Mouse (Mus musculus) ES-E14 (cell line): Measurements from ENCODE around the gene 4930404N11Rik.

Experiments used
- CHD2 ChIP-seq: IDR thresholded peaks from 2 replicates; pipeline ENCODE4 v1.6.1; 2014; ENCODE audit warnings: mild to moderate bottlenecking, low read depth, low read length, inconsistent platforms
- HCFC1 ChIP-seq: IDR thresholded peaks from 2 replicates; pipeline ENCODE4 v1.6.1; 2012; ENCODE audit warnings: low read length, inconsistent platforms, borderline replicate concordance; ENCODE audit not compliant: insufficient read depth
- MAFK ChIP-seq: IDR thresholded peaks from 2 replicates; pipeline ENCODE4 v1.6.1; 2014; ENCODE audit warnings: mild to moderate bottlenecking, low read depth, low read length, inconsistent platforms; ENCODE audit not compliant: insufficient read depth
- ZC3H11A ChIP-seq: IDR thresholded peaks from 2 replicates; pipeline ENCODE4 v1.6.1; 2012; ENCODE audit warnings: low read depth, mild to moderate bottlenecking, inconsistent platforms, low read length, borderline replicate concordance
- ZNF384 ChIP-seq: IDR thresholded peaks from 2 replicates; pipeline ENCODE4 v1.6.1; 2012; ENCODE audit warnings: low read depth, low read length, inconsistent platforms

DNA sequence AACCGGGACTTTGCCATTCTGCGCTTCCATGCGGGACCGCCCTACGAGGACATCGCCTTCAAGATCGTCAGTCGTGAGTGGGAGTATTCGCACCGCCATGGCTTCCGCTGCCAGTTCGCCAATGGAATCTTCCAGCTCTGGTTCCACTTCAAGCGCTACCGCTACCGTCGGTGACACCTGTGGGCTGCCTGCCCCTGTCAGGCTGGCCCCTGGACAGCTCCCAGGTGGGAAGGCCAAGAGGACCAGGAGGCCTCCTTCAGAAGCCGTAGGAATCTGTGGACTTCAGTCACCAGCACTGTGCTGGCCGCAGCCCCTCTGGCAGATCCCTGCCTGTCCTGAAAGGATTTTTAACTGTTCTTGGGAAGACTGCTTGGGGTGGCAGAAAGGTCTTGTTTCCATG is 39.8 kb downstream of the 4930404N11Rik start:
- TF ChIP-seq ZNF384 (no peak), HCFC1 (no peak), ZC3H11A (no peak), MAFK (no peak), CHD2 (no peak)
